Mouse (Mus musculus): Measurements from ENCODE around the gene Epha6. TPM values are rescaled to one million over a fixed set of nuclear protein-coding genes. Genes with fewer than 3 reads are reported as not detected.

Gene Epha6
- total RNA-seq, 2 experiments from 2014 or later = 205 to 218 TPM

DNA sequence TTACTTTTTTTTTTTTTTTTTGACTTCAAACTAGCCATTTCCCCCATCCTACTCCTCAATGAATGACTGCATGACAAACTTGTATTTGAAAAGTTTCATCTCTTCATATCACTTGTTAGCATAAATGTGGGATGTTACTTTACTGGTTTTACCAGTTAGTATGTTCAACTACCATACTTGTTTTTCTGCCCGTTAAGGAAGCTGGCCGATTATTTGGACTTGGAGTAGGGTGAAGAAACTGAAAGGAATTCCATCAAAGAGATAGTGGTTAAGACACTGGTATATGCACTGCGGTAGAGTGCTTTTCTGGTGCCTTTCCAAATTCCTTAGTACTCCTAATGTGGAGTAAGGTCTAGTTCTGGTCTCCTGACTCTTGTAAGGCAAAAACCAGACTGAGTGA, 965.3 kb downstream of the Epha6 start:
- no peak for TF ChIP-seq CTCF (conservative IDR thresholded peaks at IDR 0.05)
- H3K27ac ChIP-seq = peak overlapping the region; percentile 99

DNA sequence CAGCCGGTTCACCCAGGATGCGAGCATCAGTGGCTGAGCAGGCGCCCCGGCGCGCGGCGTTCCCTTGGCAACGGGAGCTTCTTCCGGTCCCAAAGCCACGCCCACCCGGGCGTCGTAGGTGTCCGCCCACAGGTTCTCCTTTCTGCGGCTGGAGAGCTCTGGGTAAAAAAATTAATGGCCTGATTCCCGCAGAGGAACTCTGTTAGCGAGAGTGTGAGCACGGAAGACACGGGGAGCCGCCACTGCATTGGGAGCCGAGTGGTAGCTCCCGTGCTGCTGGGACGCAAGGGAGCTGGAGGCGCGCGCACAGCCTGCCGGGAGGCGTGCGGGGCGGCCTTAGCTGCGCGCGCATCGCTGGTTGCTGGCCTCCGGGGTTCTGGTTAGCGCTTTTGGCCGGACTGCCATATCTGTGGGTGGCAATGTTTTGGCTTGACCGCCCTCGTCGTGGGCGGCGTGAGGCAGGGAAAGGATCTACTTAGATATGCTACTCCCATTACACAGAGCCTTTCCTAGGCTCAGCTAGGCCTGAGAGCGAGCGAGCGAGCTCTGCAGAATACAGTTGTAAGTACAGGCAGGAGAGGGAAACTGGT, 966.1 kb downstream of the Epha6 start, which contains the start of gene Arl6:
Gene Arl6, minus strand, starts transcription at position 290 of the 590 bp plus-strand sequence.
- DNase-seq (ENCODE audit: low spot score in 2 of 2) = peak; percentile 94 to 95
- 0 out of 2 replicates have a peak, but pooled peaks have one; percentile 13 for TF ChIP-seq CTCF (conservative IDR thresholded peaks at IDR 0.05)
- Histone ChIP-seq H3K4me3 (peak within 1 kb of the TSS; percentile 79), H3K27ac (peak within 1 kb of the TSS; percentile 99)

More for the DNA sequence above, 965.3 kb downstream of the Epha6 start:
- peak overlapping the region; percentile 79 for H3K4me3 ChIP-seq
- no peak for DNase-seq (ENCODE audit: low spot score in 2 of 2)

DNA sequence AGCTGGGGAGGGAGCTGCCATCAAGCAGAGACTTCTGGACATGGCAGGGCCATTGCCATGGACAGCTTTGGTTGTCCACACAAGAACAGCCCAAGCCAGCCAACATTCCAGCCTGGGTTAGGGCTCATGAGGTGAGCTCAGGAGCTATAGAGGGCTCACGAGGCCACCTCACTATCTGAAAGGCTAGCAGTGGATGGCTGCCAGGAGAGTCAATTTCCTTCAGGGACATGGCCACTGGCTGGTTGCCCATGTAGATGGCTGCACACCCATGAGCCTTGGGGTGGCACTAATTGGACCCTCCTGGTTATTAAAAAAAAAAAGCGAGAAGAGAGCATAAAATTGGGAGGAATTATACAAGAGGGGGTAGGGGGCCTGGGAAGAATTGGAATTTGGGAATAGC, 970.7 kb downstream of the Epha6 start:
- H3K4me3 ChIP-seq = no peak overlapping the region
- no peak overlapping the region for H3K27ac ChIP-seq
- TF ChIP-seq CTCF (conservative IDR thresholded peaks at IDR 0.05) = no peak
- DNase-seq (ENCODE audit: low spot score in 2 of 2) = no peak

DNA sequence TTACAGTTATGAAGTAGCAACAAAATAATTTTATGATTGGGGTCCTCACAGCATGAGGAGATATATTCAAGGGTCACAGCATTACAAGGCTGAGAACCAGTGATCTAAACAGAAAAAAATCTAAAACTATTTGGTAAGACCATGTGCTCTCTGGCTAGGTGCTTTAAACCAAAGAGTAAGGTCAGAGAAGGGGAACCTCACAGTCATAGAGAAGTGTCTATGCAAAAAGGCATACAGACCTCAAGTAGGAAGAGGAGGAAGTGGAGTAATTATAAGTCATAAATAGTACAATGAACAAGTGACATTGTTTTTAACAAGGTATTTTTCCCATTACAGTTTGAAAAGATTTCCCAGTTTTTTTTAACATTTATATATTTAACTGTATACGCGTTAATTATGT, 983.8 kb downstream of the Epha6 start:
- Histone ChIP-seq H3K4me3 (no peak overlapping the region), H3K27ac (no peak overlapping the region)
- no peak for DNase-seq (ENCODE audit: low spot score in 2 of 2)
- no peak for TF ChIP-seq CTCF (conservative IDR thresholded peaks at IDR 0.05)

DNA sequence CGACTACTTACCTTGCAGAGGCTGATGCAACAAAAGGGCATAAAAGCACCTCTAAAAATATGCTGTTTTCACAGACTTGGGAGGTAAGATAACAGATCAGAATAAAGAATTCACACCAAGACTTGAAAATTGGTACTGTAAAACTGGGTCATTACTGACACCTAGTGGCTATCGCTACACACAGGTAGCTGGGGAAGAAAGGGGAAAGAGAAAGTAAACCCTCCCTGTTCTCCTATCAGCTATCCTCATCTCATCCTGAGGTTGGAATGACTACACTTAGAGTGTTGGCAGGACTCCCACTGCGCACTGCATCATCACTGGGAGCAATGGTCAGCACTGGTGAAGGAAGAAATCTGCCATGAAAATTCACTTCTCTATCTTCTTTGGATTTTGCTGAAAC, 988.2 kb downstream of the Epha6 start:
- peak; percentile 91 for TF ChIP-seq CTCF (conservative IDR thresholded peaks at IDR 0.05)
- no peak overlapping the region for H3K27ac ChIP-seq
- no peak overlapping the region for H3K4me3 ChIP-seq
- DNase-seq (ENCODE audit: low spot score in 2 of 2) = peak; percentile 39 to 41

DNA sequence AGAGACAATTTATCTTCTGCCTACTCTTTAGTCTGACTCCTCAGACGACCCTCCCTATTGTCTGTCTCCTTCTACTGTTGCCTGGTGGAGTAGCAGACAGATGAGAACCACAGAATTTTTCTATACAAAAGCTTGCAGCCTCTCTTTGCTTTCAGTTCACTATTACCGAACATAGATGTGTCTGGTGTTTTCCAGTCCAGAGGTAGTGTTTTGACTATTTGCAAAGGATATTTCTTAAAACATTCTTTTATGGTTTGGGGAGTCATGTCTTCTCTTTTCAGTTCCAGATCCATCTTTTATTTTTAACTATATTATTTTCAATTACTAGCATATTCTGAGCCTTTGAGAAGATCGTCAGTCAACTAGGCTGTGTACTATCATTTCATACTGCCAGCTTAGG, 989.7 kb downstream of the Epha6 start:
- Histone ChIP-seq H3K27ac (no peak overlapping the region), H3K4me3 (no peak overlapping the region)
- no peak for TF ChIP-seq CTCF (conservative IDR thresholded peaks at IDR 0.05)
- DNase-seq (ENCODE audit: low spot score in 2 of 2) = no peak

DNA sequence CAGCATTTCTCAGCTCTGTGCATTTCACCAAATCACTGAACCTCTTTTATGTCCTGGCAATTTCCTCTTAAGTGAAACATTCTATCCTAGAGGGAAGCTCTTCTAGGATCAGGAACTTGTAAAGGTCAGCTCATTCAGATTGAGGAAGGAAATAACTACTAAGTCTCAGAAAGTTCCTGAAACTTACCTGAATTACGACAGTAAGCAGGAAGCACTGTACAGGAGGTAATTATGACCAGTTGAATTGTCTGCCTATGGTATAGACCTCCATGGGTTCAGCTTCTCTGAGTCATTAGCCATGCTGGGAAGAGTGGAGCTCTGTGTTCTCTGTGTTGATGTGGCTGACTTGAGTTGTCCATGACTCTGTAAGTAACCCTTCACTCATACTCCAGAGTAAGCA, 994.6 kb downstream of the Epha6 start:
- no peak for TF ChIP-seq CTCF (conservative IDR thresholded peaks at IDR 0.05)
- DNase-seq (ENCODE audit: low spot score in 2 of 2) = no peak
- Histone ChIP-seq H3K4me3 (no peak overlapping the region), H3K27ac (no peak overlapping the region)

DNA sequence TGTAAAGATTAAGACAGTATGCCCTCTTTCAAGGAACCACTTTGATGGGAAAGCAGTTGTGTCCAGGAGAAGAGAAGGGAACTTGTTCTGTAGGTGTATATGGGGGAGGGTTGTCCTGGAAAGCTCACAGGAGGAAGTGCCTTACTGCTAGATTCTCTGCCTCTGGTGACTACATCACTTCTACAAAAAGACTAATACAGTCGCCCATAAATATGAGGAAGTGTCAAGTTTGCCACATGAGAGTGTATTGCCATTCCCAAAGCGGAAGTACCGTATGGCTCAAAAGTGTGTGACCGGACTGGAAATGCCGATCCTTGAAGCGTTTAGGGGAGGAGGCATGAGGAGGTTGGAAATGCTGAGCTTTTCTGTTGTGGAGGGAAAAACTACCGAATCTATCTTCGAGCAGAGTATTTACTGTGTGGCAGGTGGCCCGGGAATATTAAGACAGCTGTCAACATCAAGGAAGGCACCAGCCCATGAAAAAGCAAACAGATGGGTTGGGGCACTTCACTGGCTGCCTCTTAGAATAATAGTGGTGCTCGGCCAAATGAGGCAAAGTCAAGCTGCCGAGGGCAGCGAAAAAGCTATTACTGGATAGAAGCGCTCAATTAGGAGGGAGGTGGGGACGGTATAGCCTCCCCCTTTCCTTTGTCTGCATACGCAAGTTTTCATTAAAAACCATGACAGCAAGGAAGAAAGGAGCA, 1001.1 kb downstream of the Epha6 start:
- Histone ChIP-seq H3K27ac (no peak overlapping the region), H3K4me3 (peak overlapping the region; percentile 40)
- DNase-seq (ENCODE audit: low spot score in 2 of 2) = no peak

More for the DNA sequence above, 1001.1 kb downstream of the Epha6 start:
- TF ChIP-seq CTCF (conservative IDR thresholded peaks at IDR 0.05) = no peak

Small RNA genes within 50 kb of the gene (microRNA-seq; reads per million reads assigned to microRNA genes)
- gene Gm24755 = 0 reads per million in 2 experiments

Measured in layer of hippocampus, adult 2 months (tissue).